Mouse (Mus musculus) megakaryocyte progenitor cell, adult 5-6 weeks (primary cell): Measurements from ENCODE around the gene Slc38a2. TPM values are rescaled to one million over a fixed set of nuclear protein-coding genes. Genes with fewer than 3 reads are reported as not detected.

Source experiments
- total RNA-seq, 2 experiments: library from RNA; stranded (forward) in 1 of 2; stranded (reverse) in 1 of 2; fragments of 157-497, 149-512 nt in 1 of 2; fragments of 200-1000 nt in 1 of 2; gene quantifications; 2 replicates each; pipeline versions ENCODE4 v1.2.3 to v1.2.4; 2015 to 2017

Gene Slc38a2
- total RNA-seq, 2 experiments from 2014 or later: 70.7 to 149 TPM

Other genes with a start within 250 kb of the Slc38a2 start
- 96.1 and 99.7 TPM in 2 replicates for gene Scaf11, start 238.9 kb downstream of the Slc38a2 start, total RNA-seq (2015)
- 120 and 136 TPM in 2 replicates for gene Scaf11, start 238.9 kb downstream of the Slc38a2 start, total RNA-seq (2017)
- 94.0 and 107 TPM in 2 replicates for gene Slc38a1, start 56.8 kb downstream of the Slc38a2 start, total RNA-seq (2015)
- gene Slc38a1, start 56.8 kb downstream of the Slc38a2 start, total RNA-seq (2017): 53.2 and 63.8 TPM in 2 replicates